Mouse (Mus musculus) stomach, postnatal 0 days (tissue): ENCODE results near the gene Ptpra. TPM values are rescaled to one million over a fixed set of nuclear protein-coding genes. Genes with fewer than 3 reads are reported as not detected.

Experiments used
- ATAC-seq: fragments of 200-750 bp; cut with Nextera tagmentation; 2 replicates; pipeline ENCODE4 v1.8.0; 2017; ENCODE audit not compliant: low FRiP score, low TSS enrichment
- DNase-seq: peaks from one replicate; pipeline ENCODE4 v3.0.0-alpha.2; 2016; ENCODE audit warnings: low spot score
- H3K27ac ChIP-seq: fragments of 300-500 bp; sonication (generic); replicated peaks from 2 replicates; pipeline ENCODE4 v1.5.1; 2014; ENCODE audit warnings: mild to moderate bottlenecking, control low read depth
- H3K27me3 ChIP-seq: fragments of 300-500 bp; sonication (generic); 2 replicates; pipeline ENCODE4 v1.6.1; 2014; ENCODE audit warnings: low read length; ENCODE audit not compliant: control insufficient read depth, insufficient read depth
- H3K36me3 ChIP-seq: fragments of 300-500 bp; sonication (generic); 2 replicates; pipeline ENCODE4 v1.6.1; 2014; ENCODE audit warnings: low read length, mixed read lengths; ENCODE audit not compliant: control insufficient read depth, insufficient read depth
- H3K4me1 ChIP-seq: fragments of 300-500 bp; sonication (generic); replicated peaks from 2 replicates; pipeline ENCODE4 v1.6.1; 2014; ENCODE audit warnings: antibody characterized with exemption; ENCODE audit not compliant: control insufficient read depth, insufficient read depth
- H3K4me2 ChIP-seq: fragments of 300-500 bp; sonication (generic); replicated peaks from 2 replicates; pipeline ENCODE4 v1.6.1; 2014; ENCODE audit warnings: low read depth, mild to moderate bottlenecking, control low read depth, moderate library complexity
- H3K4me3 ChIP-seq: fragments of 300-500 bp; sonication (generic); 2 replicates; pipeline ENCODE4 v1.5.1; 2014; ENCODE audit warnings: low read depth, low read length, control low read depth
- H3K9ac ChIP-seq: fragments of 300-500 bp; sonication (generic); 2 replicates; pipeline ENCODE4 v1.6.1; 2014; ENCODE audit warnings: mild to moderate bottlenecking, low read length, control low read depth, mixed read lengths
- H3K9me3 ChIP-seq: fragments of 300-500 bp; sonication (generic); 2 replicates; pipeline ENCODE4 v1.6.1; 2016; ENCODE audit warnings: low read length; ENCODE audit not compliant: control insufficient read depth
- CTCF ChIP-seq: IDR thresholded peaks from 2 replicates; pipeline ENCODE4 v1.5.1; 2016; ENCODE audit warnings: antibody characterized with exemption, low read depth, mild to moderate bottlenecking, moderate library complexity
- EP300 ChIP-seq: optimal IDR thresholded peaks from 2 replicates; pipeline ENCODE3; 2016; ENCODE audit warnings: antibody characterized with exemption
- WGBS: fragments of 180-500 bp; shearing (Covaris S2); extraction: QIAGEN DNeasy Blood & Tissue Kit; methylation state at CpG from one replicate; pipeline ENCODE4 v1.1.7; 2014; 5-methylcytosine and 5-hydroxymethylcytosine counted together
- polyA plus RNA-seq: library from polyadenylated mRNA; unstranded; fragments of >200 nt; fragmentation: Nextera tagmentation; extraction: Ambion mirVana; gene quantifications from 2 replicates; pipeline ENCODE4 v1.2.1, GENCODE M21; 2015

Gene Ptpra
- polyA plus RNA-seq, 1 experiment from 2014 or later: 45.1 TPM

- no peaks in the 10 kb centered on the region for H3K4me1 ChIP-seq
- H3K4me3 ChIP-seq: no peak overlapping the region
- TF ChIP-seq EP300 (no peak), CTCF (no peak)
- H3K9me3 ChIP-seq: no peaks in the 10 kb centered on the region
- 89% methylated on average over 6 of the region's 6 CpGs for WGBS
- no peak overlapping the region for H3K4me2 ChIP-seq
- H3K27ac ChIP-seq: no peak overlapping the region
- no peak overlapping the region for H3K9ac ChIP-seq
- H3K27me3 ChIP-seq: no peaks in the 10 kb centered on the region
- ATAC-seq (no peak), DNase-seq (no peak)
- peaks cover 15% of the 10 kb centered on the region for H3K36me3 ChIP-seq
These were observed 84.9 kb downstream of the Ptpra start for GRCm38 (mm10) chr2:130535017-130535416.

- no peaks in the 10 kb centered on the region for H3K4me1 ChIP-seq
- DNase-seq: no peak
- H3K9me3 ChIP-seq: no peaks in the 10 kb centered on the region
- TF ChIP-seq CTCF (no peak), EP300 (no peak)
- no peaks in the 10 kb centered on the region for H3K27me3 ChIP-seq
- no peak overlapping the region for H3K4me3 ChIP-seq
- ATAC-seq: no peak
- H3K36me3 ChIP-seq: peaks cover 21% of the 10 kb centered on the region
- no peak overlapping the region for H3K27ac ChIP-seq
- no peak overlapping the region for H3K9ac ChIP-seq
- no peak overlapping the region for H3K4me2 ChIP-seq
- 54% methylated on average over 3 of the region's 3 CpGs for WGBS
These were observed 86.8 kb downstream of the Ptpra start for GRCm38 (mm10) chr2:130536890-130537289.

GRCm38 (mm10) chr2:130538876-130539546 lies 88.9 kb downstream of the Ptpra start:
- peaks cover 31% of the 10 kb centered on the region for H3K36me3 ChIP-seq
- ATAC-seq: no peak

GRCm38 (mm10) chr2:130540266-130540665 lies 90.2 kb downstream of the Ptpra start:
- TF ChIP-seq EP300: no peak
- no peak for TF ChIP-seq CTCF
- H3K9me3 ChIP-seq: no peaks in the 10 kb centered on the region
- ATAC-seq (no peak), DNase-seq (no peak)
- WGBS: 76% methylated on average over 9 of the region's 9 CpGs
- H3K27ac ChIP-seq: no peak overlapping the region
- H3K27me3 ChIP-seq: no peaks in the 10 kb centered on the region
- H3K4me2 ChIP-seq: no peak overlapping the region
- H3K4me1 ChIP-seq: no peaks in the 10 kb centered on the region
- H3K36me3 ChIP-seq: peaks cover 39% of the 10 kb centered on the region
- no peak overlapping the region for H3K9ac ChIP-seq
- no peak overlapping the region for H3K4me3 ChIP-seq

More at GRCm38 (mm10) chr2:130538876-130539546, 88.9 kb downstream of the Ptpra start:
- Histone ChIP-seq H3K9ac (no peak overlapping the region), H3K9me3 (no peaks in the 10 kb centered on the region), H3K4me2 (no peak overlapping the region), H3K27me3 (no peaks in the 10 kb centered on the region), H3K4me3 (no peak overlapping the region), H3K27ac (no peak overlapping the region), H3K4me1 (no peaks in the 10 kb centered on the region)
- TF ChIP-seq EP300 (no peak), CTCF (no peak)
- WGBS: 87% methylated on average over 8 of the region's 8 CpGs
- no peak for DNase-seq

GRCm38 (mm10) chr2:130546957-130547356 lies 96.9 kb downstream of the Ptpra start:
- DNase-seq: no peak
- peaks cover 38% of the 10 kb centered on the region for H3K36me3 ChIP-seq

GRCm38 (mm10) chr2:130554841-130555240 lies 104.8 kb downstream of the Ptpra start:
- no peak overlapping the region for H3K4me2 ChIP-seq
- no peak overlapping the region for H3K4me3 ChIP-seq
- no peak overlapping the region for H3K27ac ChIP-seq
- no peak for TF ChIP-seq EP300
- TF ChIP-seq CTCF: no peak
- H3K9me3 ChIP-seq: no peaks in the 10 kb centered on the region
- WGBS: 89% methylated on average over 7 of the region's 7 CpGs
- no peaks in the 10 kb centered on the region for H3K4me1 ChIP-seq
- peaks cover 11% of the 10 kb centered on the region for H3K36me3 ChIP-seq
- ATAC-seq (no peak), DNase-seq (no peak)
- H3K9ac ChIP-seq: no peak overlapping the region
- H3K27me3 ChIP-seq: no peaks in the 10 kb centered on the region

More at GRCm38 (mm10) chr2:130546957-130547356, 96.9 kb downstream of the Ptpra start:
- ATAC-seq: no peak
- TF ChIP-seq CTCF (no peak), EP300 (no peak)
- 80% methylated on average over 8 of the region's 8 CpGs for WGBS
- H3K4me2 ChIP-seq: no peak overlapping the region
- no peaks in the 10 kb centered on the region for H3K9me3 ChIP-seq
- no peaks in the 10 kb centered on the region for H3K4me1 ChIP-seq
- H3K27ac ChIP-seq: no peak overlapping the region
- H3K4me3 ChIP-seq: no peak overlapping the region
- H3K9ac ChIP-seq: no peak overlapping the region
- no peaks in the 10 kb centered on the region for H3K27me3 ChIP-seq
